Mouse (Mus musculus) lung, postnatal 4 days (tissue): ENCODE data around the gene Cog5.
A peak's percentile ranks its signal among the peaks of the same experiment; 100 is the strongest.

Experiments used
- DNase-seq, 2 experiments: peaks; one replicate each; pipeline ENCODE4 v3.0.0; 2021

The Cog5 gene

DNA sequence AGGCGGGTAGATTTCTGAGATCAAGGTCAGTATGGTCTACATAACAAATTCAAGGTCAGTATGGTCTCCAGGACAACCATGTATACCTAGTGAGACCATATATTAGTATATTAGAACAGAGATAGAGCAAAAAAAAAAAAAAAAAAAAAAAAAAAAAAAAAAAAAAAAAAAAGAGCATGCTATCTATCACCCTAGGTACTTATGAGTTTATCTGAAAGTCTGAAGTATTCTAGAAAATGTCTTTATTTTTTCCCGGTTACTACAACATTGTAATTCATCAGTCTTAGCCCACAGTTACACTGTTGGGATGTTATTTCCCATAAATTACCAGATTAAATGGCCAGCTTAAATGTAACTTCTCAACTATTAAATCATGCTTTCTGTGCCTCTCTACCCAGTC is 289.7 kb downstream of the Cog5 start:
- DNase-seq = no peak

GRCm38 (mm10) chr12:31947476-31947875 is 292.8 kb downstream of the Cog5 start:
- peak in 1 of 2 experiments; percentile 26 for DNase-seq

- no peak for DNase-seq
Observed at GRCm38 (mm10) chr12:31948101-31949000, 293.7 kb downstream of the Cog5 start.

DNA sequence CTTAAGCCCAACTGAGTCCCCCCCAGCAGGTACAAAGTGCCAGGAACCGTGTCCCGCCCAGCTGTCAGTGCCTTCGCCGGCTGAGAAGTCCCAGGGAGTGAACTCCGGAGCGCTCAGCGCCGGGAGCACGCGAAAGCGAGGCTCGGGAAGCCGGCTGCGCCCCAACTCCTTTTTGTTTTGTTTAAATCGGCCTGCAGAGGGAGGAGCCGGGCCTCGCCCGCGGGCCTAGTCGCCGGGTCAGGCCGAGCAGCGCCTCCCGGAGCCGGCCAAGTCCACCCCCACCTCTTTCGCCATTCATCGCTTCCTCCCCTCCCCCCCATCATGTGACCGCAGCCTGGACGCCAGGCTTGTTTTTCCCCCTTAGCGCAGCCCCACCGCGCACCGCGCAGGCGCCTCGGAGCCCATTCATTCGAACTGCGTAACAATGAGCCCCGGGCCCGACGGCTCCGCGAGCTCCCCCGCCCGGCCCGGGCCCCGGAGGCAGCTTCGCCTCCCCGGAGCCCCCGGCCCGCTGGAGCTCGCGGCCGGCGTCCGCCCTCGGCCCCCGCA is 294.6 kb downstream of the Cog5 start:
- peak; percentile 94 to 97 for DNase-seq

DNA sequence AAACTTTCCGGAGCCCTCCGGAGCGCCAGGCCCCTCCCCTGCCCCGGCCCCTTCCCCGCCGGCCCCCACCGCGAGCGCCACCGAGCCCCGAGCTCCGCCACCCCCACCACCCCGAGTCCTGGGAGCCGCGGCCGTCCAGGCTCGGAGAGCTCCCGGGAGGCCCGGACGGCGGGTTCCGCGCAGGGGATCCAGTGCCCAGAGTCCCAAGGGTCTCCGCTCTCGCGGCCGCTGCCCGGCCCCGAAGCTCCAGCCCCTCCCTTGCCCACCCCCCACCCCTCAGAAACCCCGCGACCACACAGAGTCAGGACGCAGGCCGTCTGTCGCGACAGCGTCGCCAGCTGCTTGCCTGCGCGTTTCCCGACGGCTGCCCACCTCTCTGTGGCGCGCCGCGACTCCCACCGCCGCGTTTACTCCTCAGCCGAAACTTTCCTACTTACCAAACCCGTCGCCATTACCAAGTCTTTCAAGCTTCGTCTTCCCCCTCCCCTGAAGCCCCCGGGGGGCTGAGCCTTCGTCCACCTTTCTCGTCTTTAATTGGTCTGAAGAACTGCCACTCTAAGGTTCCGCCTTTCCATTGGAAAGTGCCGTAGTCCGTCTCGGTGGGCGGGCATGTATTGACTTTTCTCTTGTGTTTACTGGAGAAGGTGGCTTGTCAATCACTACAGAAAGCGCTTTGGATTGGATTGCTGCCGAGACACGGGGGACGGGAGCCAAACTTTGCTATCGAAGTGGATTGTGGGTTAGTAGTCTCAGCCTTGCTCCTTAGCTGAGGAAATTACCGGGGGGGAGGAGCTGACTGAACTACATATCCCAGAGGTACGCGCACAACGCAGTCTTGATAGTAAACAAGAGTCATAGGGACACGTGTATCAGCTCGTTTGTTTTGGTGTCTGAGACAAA is 295.3 kb downstream of the Cog5 start, which contains the start of gene Hbp1:
Hbp1 (minus strand) TSS at position 777 of the 900 bp plus-strand sequence.
- DNase-seq = peak; percentile 98 to 99

GRCm38 (mm10) chr12:31950659-31951031 is 296.0 kb downstream of the Cog5 start:
- no peak for DNase-seq

DNA sequence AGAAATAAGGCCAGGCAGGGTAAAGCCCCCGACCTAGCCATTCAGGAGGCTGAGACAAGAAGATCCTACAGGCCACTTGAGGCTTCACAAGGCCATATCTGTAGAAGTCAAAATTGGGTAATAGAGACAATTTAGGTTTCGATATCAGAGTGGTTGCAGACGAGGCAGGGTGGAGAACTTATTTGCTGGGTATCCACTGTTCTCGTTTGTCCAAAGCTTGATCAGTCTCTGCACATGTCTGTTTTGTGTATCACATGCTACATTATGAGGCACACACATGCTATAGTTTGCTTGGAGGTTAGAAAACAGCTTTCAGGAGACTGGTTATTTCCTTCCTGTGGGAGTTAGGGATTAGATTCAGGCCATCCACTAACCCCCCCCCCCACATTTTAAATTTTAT is 301.2 kb downstream of the Cog5 start:
- DNase-seq = no peak

GRCm38 (mm10) chr12:31964074-31964473 is 309.4 kb downstream of the Cog5 start:
- DNase-seq = no peak

GRCm38 (mm10) chr12:31965517-31966212 is 311.0 kb downstream of the Cog5 start:
- no peak for DNase-seq

DNA sequence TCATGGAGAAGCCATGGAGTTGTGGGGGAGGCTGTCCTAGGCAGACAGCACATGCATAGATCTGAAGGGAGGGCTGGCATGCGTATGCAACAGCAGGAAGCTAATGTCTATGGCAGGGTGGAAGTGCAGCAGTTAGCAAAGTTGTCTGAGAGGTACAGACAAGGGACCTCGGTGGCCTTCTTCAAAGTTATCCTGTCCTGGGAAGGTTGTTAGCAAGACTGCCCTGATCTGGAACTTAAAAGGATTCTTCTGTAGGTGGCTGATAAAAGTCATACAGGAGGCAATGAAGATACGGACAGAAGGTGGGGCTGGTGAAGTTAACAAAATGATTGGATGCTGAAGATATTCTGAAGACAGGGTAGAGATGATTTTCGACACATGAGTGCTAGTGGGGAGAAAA is 311.7 kb downstream of the Cog5 start:
- DNase-seq = no peak

GRCm38 (mm10) chr12:31967536-31967935 is 312.9 kb downstream of the Cog5 start:
- peak in 1 of 2 experiments; percentile 44 for DNase-seq

DNA sequence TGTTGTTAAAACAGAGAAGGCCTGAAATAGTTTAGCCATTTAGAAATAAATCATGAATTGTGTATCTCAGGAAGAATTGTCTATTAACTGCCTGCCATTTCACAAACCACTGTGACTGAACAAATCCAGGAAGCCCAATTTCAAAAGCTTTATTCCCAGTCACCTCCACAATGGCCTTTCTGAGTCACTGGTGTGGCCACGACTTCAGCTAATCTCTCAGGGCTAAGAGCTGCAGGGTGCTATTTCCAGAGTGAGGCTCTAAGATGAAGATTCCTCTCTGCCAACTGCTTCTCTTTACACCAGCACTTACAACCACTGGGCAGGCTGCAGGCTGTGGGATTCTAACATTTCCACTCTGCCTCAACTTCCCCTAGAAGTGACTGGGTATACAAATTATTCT is 314.4 kb downstream of the Cog5 start:
- no peak for DNase-seq

- no peak for DNase-seq
Observed at GRCm38 (mm10) chr12:31971547-31971946, 316.9 kb downstream of the Cog5 start.

DNA sequence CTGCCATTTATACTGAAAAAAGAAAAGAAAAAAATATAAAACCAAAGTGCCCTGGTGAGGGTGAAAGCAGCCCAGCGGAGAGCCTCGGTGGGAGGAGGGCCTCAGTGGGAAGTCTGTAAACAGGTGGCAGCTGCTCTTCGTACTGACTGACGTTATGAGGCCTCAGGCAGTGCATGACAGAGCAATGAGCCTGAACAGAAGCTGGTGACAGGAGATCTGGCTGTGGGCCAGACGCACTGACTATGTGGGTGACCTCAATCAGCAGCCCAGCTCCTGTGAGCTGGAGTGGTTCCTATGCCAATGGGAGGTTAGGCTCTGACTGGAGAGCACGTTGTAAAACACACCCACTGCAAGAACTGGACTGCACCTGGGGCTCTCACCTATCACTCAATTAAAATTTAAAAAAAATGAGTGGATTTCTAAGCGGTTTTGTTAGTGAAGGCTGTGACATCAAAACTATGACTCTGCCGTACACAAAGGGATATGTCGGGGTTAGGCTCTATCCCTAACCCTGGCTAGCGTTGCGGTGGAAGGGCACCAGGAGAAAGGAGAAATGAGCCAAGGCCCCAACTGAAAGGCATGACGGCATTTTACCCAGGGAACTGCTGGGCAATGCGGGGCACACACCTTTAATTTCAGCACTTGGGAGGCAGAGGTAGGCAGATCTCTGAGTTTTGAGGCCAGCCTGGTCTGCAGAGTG is 319.0 kb downstream of the Cog5 start:
- peak; percentile 29 to 60 for DNase-seq

- DNase-seq = peak in 1 of 2 experiments; percentile 32
Observed at GRCm38 (mm10) chr12:31976544-31976943, 321.9 kb downstream of the Cog5 start.

- no peak for DNase-seq
Observed at GRCm38 (mm10) chr12:31977613-31978195, 323.0 kb downstream of the Cog5 start.

DNA sequence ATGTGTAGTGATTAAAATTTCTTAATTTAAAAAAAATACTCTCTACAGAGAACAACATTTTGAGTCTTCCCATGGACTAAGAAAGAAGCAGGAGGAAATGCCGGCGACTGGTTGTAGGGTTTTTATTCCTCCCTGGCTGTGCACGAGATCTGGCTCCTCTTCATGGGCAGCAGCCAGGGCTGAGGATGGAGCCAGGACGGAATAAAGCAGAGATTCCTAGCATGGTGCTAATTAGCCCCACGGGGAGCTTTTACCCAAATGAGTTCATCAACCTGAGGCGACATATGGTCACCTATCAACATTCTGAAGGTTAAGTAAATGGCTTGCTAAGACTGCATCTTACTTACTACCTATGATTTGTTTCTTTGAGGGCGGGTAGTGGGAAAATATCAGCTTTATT is 328.6 kb downstream of the Cog5 start:
- DNase-seq = no peak

- no peak for DNase-seq
Observed at GRCm38 (mm10) chr12:31983769-31984168, 329.1 kb downstream of the Cog5 start.

- no peak for DNase-seq
Observed at GRCm38 (mm10) chr12:31984206-31984605, 329.5 kb downstream of the Cog5 start.

DNA sequence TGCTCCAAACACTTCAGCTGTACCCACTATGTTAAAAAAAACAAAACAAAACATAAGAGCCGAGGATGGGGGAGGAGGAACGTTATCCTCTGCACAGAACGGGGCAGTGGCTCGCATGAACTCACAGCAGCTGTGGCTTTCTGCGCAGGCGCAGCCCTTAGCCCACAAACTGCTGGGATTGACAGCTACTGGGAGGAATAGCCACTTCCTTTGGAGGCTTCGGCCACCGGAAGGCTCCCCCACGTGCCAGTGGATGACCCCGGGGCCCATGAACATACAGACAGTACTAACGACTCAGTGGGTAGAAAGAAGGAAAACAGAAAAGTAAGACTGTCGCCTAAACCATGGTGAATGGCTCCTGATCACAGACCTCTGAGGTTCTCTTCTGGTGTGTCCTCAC is 330.0 kb downstream of the Cog5 start:
- DNase-seq = no peak

GRCm38 (mm10) chr12:31985738-31986137 is 331.1 kb downstream of the Cog5 start:
- no peak for DNase-seq

- no peak for DNase-seq
Observed at GRCm38 (mm10) chr12:31986463-31986862, 331.8 kb downstream of the Cog5 start.
